Mouse (Mus musculus) forebrain, embryonic 11.5 days (tissue): ENCODE results near the gene Itpk1. TPM values are rescaled to one million over a fixed set of nuclear protein-coding genes. Genes with fewer than 3 reads are reported as not detected.
A peak's percentile ranks its signal among the peaks of the same experiment; 100 is the strongest.

Experiments
- ATAC-seq: fragments of 200-750 bp; cut with Nextera tagmentation; replicated peaks from 2 replicates; pipeline ENCODE4 v1.8.0; 2017; ENCODE audit warnings: moderate TSS enrichment; ENCODE audit not compliant: low FRiP score
- DNase-seq: peaks from one replicate; pipeline ENCODE4 v3.0.0-alpha.2; 2017; ENCODE audit warnings: low spot score
- H3K27ac ChIP-seq: fragments of 300-500 bp; sonication (generic); 2 replicates; pipeline ENCODE4 v1.5.1; 2014; ENCODE audit warnings: low read depth, low read length
- H3K27me3 ChIP-seq: fragments of 300-500 bp; sonication (generic); 2 replicates; pipeline ENCODE4 v1.6.1; 2014; ENCODE audit warnings: mild to moderate bottlenecking, low read length, mixed read lengths; ENCODE audit not compliant: control insufficient read depth, insufficient read depth
- H3K36me3 ChIP-seq: fragments of 300-500 bp; sonication (generic); 2 replicates; pipeline ENCODE4 v1.6.1; 2014; ENCODE audit warnings: mild to moderate bottlenecking, low read length, moderate library complexity, mixed read lengths; ENCODE audit not compliant: control insufficient read depth, insufficient read depth
- H3K4me1 ChIP-seq: fragments of 300-500 bp; sonication (generic); replicated peaks from 2 replicates; pipeline ENCODE4 v1.6.1; 2014; ENCODE audit warnings: low read length, mixed read lengths; ENCODE audit not compliant: control insufficient read depth, insufficient read depth
- H3K4me2 ChIP-seq: fragments of 300-500 bp; sonication (generic); 2 replicates; pipeline ENCODE4 v1.6.1; 2014; ENCODE audit warnings: low read depth, mild to moderate bottlenecking, low read length, moderate library complexity, mixed read lengths; ENCODE audit not compliant: severe bottlenecking
- H3K4me3 ChIP-seq: fragments of 300-500 bp; sonication (generic); 2 replicates; pipeline ENCODE4 v1.5.1; 2014; ENCODE audit warnings: low read depth, low read length
- H3K9ac ChIP-seq: fragments of 300-500 bp; sonication (generic); 2 replicates; pipeline ENCODE4 v1.6.1; 2014; ENCODE audit warnings: low read length
- H3K9me3 ChIP-seq: fragments of 300-500 bp; sonication (generic); 2 replicates; pipeline ENCODE4 v1.6.1; 2016; ENCODE audit warnings: low read length, mixed read lengths; ENCODE audit not compliant: control insufficient read depth
- WGBS: fragments of 180-500 bp; shearing (Covaris S2); extraction: QIAGEN DNeasy Blood & Tissue Kit; methylation state at CpG from one replicate; pipeline ENCODE4 v1.1.7; 2014; 5-methylcytosine and 5-hydroxymethylcytosine counted together
- polyA plus RNA-seq: library from polyadenylated mRNA; unstranded; fragments of >200 nt; fragmentation: Nextera tagmentation; extraction: Ambion mirVana; gene quantifications from 2 replicates; pipeline ENCODE4 v1.2.1, GENCODE M21; 2014

Gene Itpk1
- polyA plus RNA-seq, 1 experiment from 2014 or later = 19.6 TPM

DNA sequence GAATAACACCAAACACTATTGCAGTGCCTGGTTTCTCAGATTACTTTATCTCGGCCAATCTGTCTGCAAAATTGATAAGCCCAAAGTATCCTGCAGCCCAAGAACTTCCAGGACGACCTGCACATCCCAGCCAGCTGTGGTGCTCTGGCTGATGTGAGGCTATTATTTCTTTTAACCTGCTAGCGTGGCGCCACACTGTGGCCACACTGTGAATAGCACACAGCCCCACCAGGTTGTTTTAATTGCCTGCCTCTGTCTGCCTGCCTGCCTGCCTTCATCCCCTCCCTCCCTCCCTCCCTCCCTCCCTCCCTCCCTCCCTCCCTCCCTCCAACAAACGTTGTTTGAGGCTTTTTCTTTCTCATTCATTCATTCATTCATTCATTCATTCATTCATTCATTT is 28.7 kb upstream of the Itpk1 start:
- 17% methylated on average over 4 of the region's 5 CpGs for WGBS
- H3K36me3 ChIP-seq = no peaks in the 10 kb centered on the region
- H3K4me1 ChIP-seq = peaks cover 19% of the 10 kb centered on the region
- DNase-seq (peak; percentile 83), ATAC-seq (no peak)
- H3K27me3 ChIP-seq = no peaks in the 10 kb centered on the region
- H3K4me2 ChIP-seq = no peak overlapping the region
- H3K9me3 ChIP-seq = no peaks in the 10 kb centered on the region
- H3K27ac ChIP-seq = no peak overlapping the region
- H3K4me3 ChIP-seq = no peak overlapping the region
- no peak overlapping the region for H3K9ac ChIP-seq

DNA sequence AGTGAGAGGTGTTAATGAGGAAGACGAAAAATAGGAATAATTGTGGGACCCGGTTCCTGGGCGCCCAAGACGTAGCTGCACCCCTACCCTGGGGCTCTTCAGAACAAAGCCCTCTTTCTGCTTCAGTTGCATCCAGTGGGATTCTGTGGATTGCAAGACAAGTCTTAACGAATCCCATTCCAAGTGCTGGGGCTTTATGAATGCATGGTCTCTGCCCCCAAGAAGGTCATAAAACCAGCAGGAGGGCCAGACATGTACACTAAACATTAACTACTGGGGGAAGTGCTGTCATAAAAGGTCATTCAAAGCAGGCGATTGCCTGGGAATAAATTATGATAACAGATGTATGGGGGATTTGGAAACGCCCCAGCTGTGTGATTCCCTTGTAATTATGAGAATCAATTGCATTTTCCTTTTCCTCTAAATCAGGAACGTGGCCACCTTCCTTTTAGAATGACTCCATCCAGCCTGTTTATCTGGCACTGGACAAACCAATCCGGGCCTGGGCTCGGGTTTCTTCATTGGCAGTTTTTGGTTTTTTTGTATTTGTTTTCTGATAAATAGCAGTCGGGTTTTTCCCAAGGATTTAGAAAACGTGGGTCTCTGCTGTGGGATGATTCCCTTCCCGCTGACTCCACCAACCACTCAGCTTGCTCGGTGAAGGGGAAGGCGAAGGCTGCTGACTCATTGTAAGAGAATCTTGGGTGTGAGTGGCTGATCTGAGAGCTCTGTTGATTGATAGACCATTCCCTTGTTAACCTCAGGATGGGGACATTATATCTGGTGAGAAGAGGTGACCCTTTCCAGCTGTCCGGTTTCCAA is 26.3 kb upstream of the Itpk1 start:
- Histone ChIP-seq H3K4me3 (peak overlapping the region; percentile 16; the same call in 1 of the 2 replicates), H3K9ac (no peak overlapping the region), H3K4me2 (peak overlapping the region; percentile 41), H3K27me3 (no peaks in the 10 kb centered on the region), H3K9me3 (no peaks in the 10 kb centered on the region), H3K27ac (peak overlapping the region; percentile 95), H3K4me1 (peaks cover 19% of the 10 kb centered on the region), H3K36me3 (no peaks in the 10 kb centered on the region)
- ATAC-seq (peak; percentile 13; the same call in 1 of the 2 replicates), DNase-seq (no peak)
- 27% methylated on average over 16 of the region's 16 CpGs for WGBS

DNA sequence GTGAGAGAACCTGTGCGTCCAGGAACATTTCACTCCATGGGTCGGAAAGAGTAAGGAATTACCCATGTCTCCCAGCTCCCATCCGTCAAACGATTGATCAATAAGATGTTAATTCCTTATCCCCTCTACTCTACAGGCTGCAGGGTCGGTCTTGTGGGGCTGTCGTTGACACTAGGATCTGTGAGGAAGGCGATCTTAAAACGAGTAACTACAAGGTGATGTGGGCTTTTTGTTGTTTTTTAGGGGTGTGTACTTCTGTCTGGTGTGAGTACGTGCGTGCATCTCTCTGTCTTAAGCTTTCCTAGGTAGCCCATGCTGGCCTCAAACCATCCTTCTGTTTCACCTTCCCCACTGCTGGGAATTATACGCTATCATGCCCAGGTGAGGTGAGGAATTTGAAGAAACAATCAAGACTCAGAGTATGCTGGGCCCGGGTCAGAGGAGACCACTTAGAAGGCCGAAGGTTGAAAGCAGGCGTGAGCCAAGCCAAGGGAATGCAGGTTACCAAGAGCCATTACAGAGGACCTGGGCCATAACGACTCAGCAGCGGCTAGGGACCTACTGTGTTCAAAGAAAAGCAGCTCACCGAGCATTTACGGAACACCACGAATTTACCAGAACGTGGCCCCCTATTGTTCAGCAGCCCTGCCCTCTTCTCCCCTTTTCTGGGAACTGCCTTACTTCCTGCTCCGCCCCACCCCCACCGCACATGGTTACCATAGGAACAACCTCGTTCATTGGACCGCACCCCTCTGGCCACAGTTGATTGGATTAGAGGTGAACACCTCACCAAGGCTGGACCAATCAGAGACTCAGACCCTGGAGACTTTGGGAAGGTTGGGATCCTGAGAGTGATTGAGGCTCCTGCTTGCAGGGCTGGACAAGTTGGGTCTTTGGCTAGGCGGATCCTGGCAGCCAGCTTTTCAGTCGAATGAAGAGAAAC is 25.4 kb upstream of the Itpk1 start:
- Histone ChIP-seq H3K4me1 (peaks cover 19% of the 10 kb centered on the region), H3K9ac (peak overlapping the region; percentile 44; the same call in 1 of the 2 replicates), H3K27me3 (no peaks in the 10 kb centered on the region), H3K4me2 (peak overlapping the region; percentile 41), H3K4me3 (peak overlapping the region; percentile 16; the same call in 1 of the 2 replicates), H3K9me3 (no peaks in the 10 kb centered on the region), H3K36me3 (no peaks in the 10 kb centered on the region), H3K27ac (peak overlapping the region; percentile 95)
- peak; percentile 92 for DNase-seq
- WGBS = 35% methylated on average over 26 of the region's 26 CpGs
- ATAC-seq = peak; percentile 99

DNA sequence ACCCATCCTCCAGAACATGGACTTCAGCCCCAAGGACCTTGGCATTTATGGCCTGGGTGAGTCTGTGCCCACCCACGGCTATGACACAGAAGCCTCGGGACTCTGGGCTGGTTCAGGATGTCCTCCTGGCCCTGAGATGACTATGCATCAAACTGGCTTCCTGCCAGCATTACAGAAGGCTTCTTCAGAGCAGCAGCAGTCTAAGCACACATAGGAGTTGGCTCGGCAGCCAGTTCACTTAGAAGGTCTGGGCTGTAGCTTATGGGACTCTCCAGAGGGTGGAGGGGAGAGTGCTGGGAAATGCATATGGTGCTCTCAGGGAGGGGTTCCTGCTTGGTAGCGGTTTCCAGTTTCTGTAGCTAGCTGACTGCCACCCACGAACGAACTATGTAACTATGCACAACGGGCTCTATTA is 21.0 kb upstream of the Itpk1 start:
- DNase-seq (no peak), ATAC-seq (no peak)
- WGBS = 81% methylated on average over 7 of the region's 7 CpGs
- Histone ChIP-seq H3K9me3 (no peaks in the 10 kb centered on the region), H3K36me3 (no peaks in the 10 kb centered on the region), H3K4me2 (no peak overlapping the region), H3K27me3 (no peaks in the 10 kb centered on the region), H3K9ac (no peak overlapping the region), H3K4me1 (peaks cover 12% of the 10 kb centered on the region), H3K4me3 (no peak overlapping the region), H3K27ac (no peak overlapping the region)

DNA sequence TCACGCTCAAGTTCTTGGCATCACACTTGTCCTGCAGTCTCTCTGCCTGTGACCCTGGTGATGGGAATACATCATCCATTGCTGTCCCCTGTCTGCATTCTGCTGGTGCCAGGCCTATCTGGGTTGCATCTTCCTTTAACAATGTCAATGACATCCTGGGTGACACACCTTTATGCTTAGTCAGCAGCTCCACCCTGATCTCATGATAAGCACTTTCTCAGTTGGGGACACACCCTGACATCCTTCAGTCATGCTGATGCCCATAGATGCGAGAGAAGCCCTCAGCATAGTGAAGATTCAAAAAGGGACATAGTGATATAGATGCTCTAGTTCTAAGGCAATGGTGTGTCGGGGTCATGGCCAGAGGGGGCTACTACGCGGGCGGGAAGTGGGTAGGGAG is 20.4 kb upstream of the Itpk1 start:
- ATAC-seq = no peak

DNA sequence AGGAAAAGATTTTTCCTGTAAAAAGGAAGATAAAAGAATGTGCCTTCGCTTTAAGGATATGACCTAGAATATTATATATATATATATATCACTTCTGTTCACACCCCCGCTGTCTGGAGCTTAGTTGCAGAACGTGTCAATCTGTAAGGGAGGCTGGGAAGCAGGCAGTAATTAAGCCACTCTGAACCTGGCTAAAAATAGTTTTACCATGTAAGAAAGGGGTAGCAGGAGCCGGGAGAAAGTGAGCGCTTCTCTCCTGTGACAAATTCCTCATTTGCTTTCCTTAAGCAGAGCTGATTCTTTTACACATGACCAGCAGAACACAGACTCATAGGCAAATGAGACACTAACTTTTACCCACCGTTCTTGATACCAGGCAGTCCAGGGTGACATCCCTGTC is 19.1 kb upstream of the Itpk1 start:
- 0 out of 2 replicates have a peak, but pooled peaks cover 2% of the 10 kb centered on the region for H3K4me1 ChIP-seq
- ATAC-seq (no peak), DNase-seq (no peak)
- no peaks in the 10 kb centered on the region for H3K36me3 ChIP-seq
- H3K9me3 ChIP-seq = no peaks in the 10 kb centered on the region
- no peaks in the 10 kb centered on the region for H3K27me3 ChIP-seq
- no peak overlapping the region for H3K4me3 ChIP-seq
- H3K4me2 ChIP-seq = no peak overlapping the region
- H3K27ac ChIP-seq = no peak overlapping the region
- 86% methylated on average over 6 of the region's 6 CpGs for WGBS
- no peak overlapping the region for H3K9ac ChIP-seq

More for the DNA sequence above, 20.4 kb upstream of the Itpk1 start:
- Histone ChIP-seq H3K9ac (no peak overlapping the region), H3K27me3 (no peaks in the 10 kb centered on the region), H3K4me3 (no peak overlapping the region), H3K9me3 (no peaks in the 10 kb centered on the region), H3K4me2 (no peak overlapping the region), H3K36me3 (no peaks in the 10 kb centered on the region), H3K4me1 (peaks cover 7% of the 10 kb centered on the region), H3K27ac (no peak overlapping the region)
- 91% methylated on average over 6 of the region's 6 CpGs for WGBS
- DNase-seq = no peak

DNA sequence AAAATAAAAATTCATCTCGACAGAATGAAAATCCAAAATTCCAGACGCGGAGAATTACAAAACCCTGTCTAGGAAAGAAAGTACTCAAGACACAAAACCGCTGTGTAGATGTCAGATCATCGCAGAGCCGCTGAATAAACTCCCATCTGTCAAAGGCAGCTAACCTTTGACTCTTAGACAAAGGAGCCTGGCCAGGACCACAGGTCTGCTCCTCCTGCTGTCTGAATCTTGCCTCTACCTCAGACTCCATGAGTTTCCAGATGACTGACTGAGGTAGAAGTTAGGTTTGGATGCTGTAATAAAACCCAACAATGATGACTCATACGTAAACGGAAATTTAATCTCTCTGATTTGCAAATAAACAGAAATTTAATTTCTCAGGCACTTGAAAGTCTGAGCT is 18.2 kb upstream of the Itpk1 start:
- WGBS = 74% methylated on average over 8 of the region's 8 CpGs
- Histone ChIP-seq H3K4me1 (0 out of 2 replicates have a peak, but pooled peaks cover 2% of the 10 kb centered on the region), H3K4me3 (no peak overlapping the region), H3K27ac (no peak overlapping the region), H3K27me3 (no peaks in the 10 kb centered on the region), H3K4me2 (no peak overlapping the region), H3K9me3 (no peaks in the 10 kb centered on the region), H3K9ac (no peak overlapping the region), H3K36me3 (no peaks in the 10 kb centered on the region)
- ATAC-seq (no peak), DNase-seq (no peak)

DNA sequence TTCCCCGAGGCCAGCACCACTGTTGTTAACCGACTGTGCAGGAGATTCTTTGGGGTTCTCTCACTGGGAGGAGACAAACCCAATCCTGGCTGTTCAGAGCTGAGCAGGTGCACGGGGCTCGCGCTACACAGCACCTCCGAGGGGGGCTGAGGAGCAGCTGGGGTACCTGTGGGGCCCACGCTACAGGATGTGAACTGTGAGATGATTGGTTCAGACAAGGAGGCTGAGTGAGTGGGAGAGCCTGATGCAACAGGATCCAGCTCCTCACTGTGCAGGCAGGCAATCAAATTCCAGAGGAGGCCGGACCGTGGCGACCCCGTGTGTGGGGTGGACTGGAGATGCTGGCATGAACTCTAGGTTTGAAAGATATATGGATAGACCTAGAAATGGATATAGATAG is 17.7 kb upstream of the Itpk1 start:
- H3K9me3 ChIP-seq = no peaks in the 10 kb centered on the region
- DNase-seq (no peak), ATAC-seq (peak; percentile 25; the same call in 1 of the 2 replicates)
- no peak overlapping the region for H3K27ac ChIP-seq
- no peak overlapping the region for H3K9ac ChIP-seq
- H3K36me3 ChIP-seq = no peaks in the 10 kb centered on the region
- no peak overlapping the region for H3K4me3 ChIP-seq
- H3K4me1 ChIP-seq = 0 out of 2 replicates have a peak, but pooled peaks cover 2% of the 10 kb centered on the region
- H3K4me2 ChIP-seq = no peak overlapping the region
- WGBS = 59% methylated on average over 11 of the region's 11 CpGs
- no peaks in the 10 kb centered on the region for H3K27me3 ChIP-seq
